Mouse (Mus musculus) CD4-positive, CD25-positive, alpha-beta regulatory T cell, adult 4 months (primary cell): ENCODE measurements around the gene Mllt6. TPM values are rescaled to one million over a fixed set of nuclear protein-coding genes. Genes with fewer than 3 reads are reported as not detected.

ENCODE experiments used
- ATAC-seq: one replicate; pipeline ENCODE4 v1.8.0; 2017
- polyA plus RNA-seq, 2 experiments: library from polyadenylated mRNA; unstranded; fragments of 100-300 nt; shearing (Covaris generic); gene quantifications; one replicate each; pipeline ENCODE4 v1.2.1; 2017

Mllt6 gene
- polyA plus RNA-seq, 2 experiments from 2014 or later: 8.0 to 14.1 TPM

DNA sequence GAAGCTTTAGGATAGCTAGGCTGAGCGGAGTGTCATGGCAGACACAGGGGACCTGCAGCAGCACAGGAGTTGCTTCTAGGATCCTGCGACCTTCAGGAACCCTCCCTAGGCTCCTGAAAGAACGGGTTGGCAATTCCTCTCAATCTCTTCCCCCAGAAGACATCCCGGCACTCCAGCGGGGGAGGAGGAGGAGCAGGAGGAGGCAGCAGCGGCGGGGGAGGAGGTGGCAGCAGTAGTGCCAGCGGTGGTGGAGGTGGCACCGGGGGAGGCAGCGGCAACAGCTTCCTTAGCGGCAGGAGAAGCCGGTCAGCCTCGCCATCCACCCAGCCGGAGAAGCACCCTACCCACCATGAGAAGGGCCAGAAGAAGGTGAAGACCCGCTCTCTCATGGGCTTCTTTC is 6.1 kb downstream of the Mllt6 start:
- ATAC-seq: no peak

DNA sequence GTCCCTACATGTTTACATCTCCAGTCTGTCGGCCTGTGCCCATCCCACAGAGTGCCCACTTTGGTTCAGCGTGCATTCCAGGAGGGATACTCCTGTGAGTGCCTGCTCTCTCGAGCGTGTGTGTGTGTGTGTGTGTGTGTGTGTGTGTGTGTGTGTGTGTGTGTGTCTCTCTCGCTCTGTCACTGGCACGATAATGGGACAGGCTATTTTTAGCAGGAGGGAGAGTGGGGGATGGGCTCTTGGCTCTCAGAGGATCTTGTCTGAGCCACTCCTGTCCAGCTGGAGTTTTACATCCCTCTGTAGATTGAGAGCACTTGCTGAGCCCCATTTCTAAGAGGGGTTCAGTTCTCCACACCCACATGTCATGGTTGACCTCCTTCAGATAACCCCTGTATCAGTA is 6.6 kb downstream of the Mllt6 start:
- no peak for ATAC-seq

GRCm38 (mm10) chr11:97670234-97671176 is 7.3 kb downstream of the Mllt6 start:
- no peak for ATAC-seq

DNA sequence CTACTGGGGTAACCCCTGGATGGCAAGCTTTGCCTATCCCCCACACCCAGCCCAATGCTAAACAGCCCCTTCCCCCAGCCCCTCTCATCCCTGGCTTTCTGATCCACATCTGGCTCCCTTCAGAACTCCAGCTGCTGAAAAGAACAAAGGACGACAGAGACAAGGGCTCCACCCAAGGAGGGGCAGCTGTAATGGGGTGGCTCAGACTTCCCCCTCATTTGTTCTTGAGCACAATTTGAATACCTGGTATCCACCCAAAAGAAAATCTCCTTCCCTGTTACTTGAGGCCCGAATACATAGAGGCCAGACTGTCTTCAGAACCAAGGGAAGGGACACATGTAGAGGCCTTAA is 7.9 kb downstream of the Mllt6 start:
- ATAC-seq: no peak

GRCm38 (mm10) chr11:97673148-97673547 is 9.9 kb downstream of the Mllt6 start:
- ATAC-seq: no peak

GRCm38 (mm10) chr11:97676050-97676754 is 13.0 kb downstream of the Mllt6 start:
- ATAC-seq: no peak

GRCm38 (mm10) chr11:97677381-97677780 is 14.2 kb downstream of the Mllt6 start:
- ATAC-seq: no peak

DNA sequence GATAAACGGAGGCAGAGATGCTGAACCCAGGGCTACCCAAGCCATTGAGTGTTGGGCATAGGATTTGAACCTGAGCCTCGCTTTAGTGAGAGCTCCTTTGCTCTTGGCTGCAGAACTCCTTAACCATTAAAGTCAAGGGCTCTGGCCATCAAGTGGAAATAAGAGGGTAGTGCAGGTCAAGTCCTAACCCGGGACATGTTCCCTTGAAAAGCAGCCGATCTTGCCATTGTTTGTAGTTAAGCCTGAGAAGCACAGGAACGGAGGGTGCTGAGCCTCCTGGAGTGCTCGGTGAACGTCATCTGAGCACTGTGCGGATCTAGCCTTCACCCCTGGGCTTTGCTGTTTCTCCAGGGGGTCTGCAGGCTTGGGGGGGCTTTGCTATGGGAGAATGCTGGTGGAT is 14.6 kb downstream of the Mllt6 start:
- no peak for ATAC-seq

- ATAC-seq: no peak
Observed at GRCm38 (mm10) chr11:97678301-97678700, 15.1 kb downstream of the Mllt6 start.

DNA sequence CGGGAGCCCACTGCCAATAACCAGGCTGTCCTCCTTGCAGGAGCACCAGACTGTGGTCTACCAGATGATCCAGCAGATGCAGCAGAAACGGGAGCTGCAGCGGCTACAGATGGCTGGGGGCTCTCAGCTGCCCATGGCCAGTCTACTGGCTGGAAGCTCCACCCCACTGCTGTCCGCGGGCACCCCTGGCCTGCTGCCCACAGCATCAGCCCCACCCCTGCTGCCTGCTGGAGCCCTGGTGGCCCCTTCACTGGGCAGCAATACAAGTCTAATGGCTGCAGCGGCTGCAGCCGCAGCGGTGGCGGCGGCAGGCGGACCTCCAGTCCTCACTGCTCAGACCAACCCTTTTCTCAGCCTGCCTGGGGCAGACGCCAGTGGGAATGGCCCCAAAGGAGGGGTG is 17.2 kb downstream of the Mllt6 start:
- ATAC-seq: no peak

DNA sequence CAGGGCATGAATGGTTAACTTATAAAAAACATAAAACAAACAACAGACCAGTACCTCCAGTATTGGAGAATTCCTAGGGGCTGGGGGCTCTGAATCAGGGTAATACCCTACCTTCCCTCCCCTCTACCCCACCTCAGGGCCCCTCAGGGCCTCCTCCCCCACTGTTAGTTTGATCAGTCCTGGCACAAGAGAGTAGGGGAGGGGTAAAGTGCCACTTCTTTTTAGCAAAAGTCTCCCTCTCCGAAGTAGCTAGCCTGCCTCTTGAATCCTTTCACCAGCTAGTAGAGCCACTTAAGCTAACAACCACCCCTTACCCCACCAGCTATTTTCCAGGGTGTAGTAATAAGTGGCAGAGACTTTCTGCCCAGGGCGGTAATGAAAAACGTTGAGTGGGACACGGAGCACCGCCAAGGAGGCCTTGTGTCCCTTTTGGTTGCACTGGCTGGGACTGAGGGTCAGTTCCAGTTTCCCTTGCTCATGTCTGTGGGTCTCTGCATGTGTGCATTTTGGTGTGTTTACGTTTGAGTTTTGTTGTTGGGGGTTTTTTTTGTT is 19.4 kb downstream of the Mllt6 start:
- ATAC-seq: no peak

GRCm38 (mm10) chr11:97684063-97684680 is 21.0 kb downstream of the Mllt6 start:
- ATAC-seq: peak; percentile 85

GRCm38 (mm10) chr11:97684766-97685165 is 21.6 kb downstream of the Mllt6 start:
- no peak for ATAC-seq

DNA sequence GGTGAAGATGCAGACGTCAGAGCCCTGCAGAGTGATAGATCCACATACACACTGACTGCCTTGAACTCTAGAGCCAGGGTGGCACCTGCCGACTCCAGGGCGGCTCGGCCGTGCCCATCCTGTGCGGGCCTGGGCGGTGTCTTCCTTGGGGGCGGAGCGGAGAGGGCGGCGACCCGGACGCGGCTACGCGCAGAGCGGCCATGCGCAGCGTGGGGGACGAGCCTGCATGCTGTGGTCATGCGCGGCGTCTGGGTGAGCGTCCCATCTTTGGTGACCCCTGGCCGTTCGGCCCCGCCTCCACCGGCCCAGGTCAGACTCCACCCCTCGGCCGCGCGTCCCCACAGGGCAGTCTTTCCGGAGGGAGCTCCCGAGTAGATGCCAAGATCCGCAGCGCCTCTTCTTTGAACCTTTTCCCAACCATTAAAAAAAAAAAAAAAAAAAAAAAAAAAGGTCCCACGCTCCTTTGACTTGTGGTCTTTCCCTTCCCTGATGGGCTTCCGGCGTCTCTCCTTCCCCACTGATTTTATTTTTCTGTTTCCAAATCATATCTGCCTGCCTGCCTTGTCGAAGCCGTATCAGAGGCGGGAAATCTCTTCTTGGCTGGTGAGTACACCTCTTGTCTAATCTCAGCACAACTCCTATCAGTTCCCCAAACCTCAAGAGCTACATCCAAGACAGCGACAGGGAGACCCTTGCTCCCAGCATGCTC is 22.6 kb downstream of the Mllt6 start, which contains the start of gene Cisd3:
Gene Cisd3, plus strand, starts transcription at position 214 of the 709 bp plus-strand sequence.
- ATAC-seq: peak; percentile 62

- ATAC-seq: no peak
Observed at GRCm38 (mm10) chr11:97686322-97686908, 23.2 kb downstream of the Mllt6 start.

- no peak for ATAC-seq
Observed at GRCm38 (mm10) chr11:97687061-97687460, 23.8 kb downstream of the Mllt6 start.

DNA sequence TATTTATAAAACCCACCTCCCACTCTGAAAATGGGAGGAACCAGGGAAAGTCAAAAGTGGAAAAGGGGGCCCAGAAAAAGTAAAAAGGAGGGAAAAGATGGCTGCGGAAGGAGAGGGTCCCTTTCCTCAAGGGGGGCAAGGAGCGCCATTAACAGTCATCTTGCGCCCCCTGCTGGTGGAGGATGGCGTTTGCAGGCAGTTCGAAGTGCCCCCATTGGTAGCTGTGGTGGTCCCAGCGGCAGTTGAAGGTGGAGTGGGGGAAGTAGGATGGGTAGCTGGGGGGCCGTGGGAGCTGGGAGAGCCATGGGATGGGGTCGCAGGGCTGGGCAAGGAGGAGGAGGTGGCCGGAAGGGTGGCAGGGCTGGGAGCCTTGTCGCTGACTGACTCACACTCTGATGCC is 26.6 kb downstream of the Mllt6 start:
- no peak for ATAC-seq

GRCm38 (mm10) chr11:97694435-97694834 is 31.2 kb downstream of the Mllt6 start:
- no peak for ATAC-seq

- ATAC-seq: no peak
Observed at GRCm38 (mm10) chr11:97694921-97695711, 31.9 kb downstream of the Mllt6 start.

DNA sequence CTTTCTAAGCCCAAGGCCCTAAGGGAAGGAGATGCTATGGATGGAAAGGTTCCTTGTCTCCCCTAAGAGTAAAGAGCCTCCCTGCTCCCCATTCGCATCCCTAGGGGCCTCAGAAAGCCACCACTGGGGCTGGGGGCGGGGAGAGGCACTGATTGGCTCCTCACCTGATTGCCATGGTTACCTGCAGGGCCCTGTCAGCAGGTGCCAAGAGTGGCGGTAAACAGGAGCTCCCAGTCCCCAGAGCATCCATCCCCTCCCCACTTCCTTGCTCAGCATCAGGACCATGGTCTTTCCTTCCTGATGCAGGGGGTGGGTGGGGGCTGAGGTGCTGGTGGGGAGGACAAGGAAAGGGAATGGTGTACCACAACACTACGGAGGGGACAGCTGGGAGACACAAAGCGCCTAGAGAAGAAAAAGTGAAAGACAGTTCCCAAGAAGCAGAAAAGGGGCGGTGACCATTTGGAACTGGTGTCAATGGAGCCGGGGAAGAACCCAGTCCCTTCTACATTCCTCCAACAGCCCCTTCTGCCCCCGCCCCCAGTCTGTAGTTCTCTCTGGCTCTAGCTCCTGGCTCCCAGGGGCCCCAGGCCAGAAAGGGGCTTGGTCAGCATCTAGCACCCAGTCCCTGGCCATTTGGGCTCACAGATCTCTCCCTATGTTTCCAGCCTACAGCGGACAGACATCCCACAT is 32.6 kb downstream of the Mllt6 start:
- no peak for ATAC-seq

DNA sequence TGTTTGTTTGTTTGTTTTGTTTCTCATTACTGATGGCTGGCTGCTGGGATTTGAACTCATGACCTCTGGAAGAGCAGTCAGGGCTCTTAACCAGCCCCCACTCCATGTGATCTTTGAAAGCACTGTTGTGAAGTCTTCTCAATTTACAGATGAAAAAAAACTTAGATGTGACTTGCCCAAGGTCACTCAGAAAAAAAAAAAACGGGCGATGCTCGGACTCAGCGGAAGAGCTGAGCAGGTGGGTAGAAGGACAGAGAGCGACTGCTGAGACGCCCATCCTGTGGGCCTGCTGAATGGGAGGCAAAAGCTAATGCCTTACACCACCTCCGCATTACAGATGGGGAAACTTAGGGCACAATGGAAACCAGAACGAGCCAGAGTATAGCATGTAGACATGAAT is 33.5 kb downstream of the Mllt6 start:
- ATAC-seq: no peak
